Mouse (Mus musculus): ENCODE results near the gene Ube2k. TPM values are rescaled to one million over a fixed set of nuclear protein-coding genes. Genes with fewer than 3 reads are reported as not detected.
"Not testable (repeated sequence)": the region's sequence is repeated elsewhere in the genome, so short reads cannot be mapped to it uniquely, and the experiment has no call there.

Ube2k gene
- polyA plus RNA-seq, 1 experiment = 135 TPM

GRCm38 (mm10) chr5:65508395-65508794 is 28.6 kb upstream of the Ube2k start:
- Histone ChIP-seq H3K4me1 (peaks cover 4% of the 10 kb centered on the region), H3K9me3 (peaks cover 5% of the 10 kb centered on the region), H3K27me3 (replicated peaks) (no peaks in the 10 kb centered on the region), H3K4me3 (replicated peaks) (no peak overlapping the region), H3K36me3 (replicated peaks; ENCODE audit: low read length) (no peaks in the 10 kb centered on the region)
- no peak for TF ChIP-seq FLI1 (IDR thresholded peaks at IDR 0.05; ENCODE audit: low read length)
- TF ChIP-seq GATA1 (IDR thresholded peaks at IDR 0.05; ENCODE audit: borderline replicate concordance, low read length) = no peak

- Histone ChIP-seq H3K36me3 (replicated peaks; ENCODE audit: low read length) (peaks cover 2% of the 10 kb centered on the region), H3K27me3 (replicated peaks) (no peaks in the 10 kb centered on the region), H3K4me3 (replicated peaks) (no peak overlapping the region), H3K4me1 (peaks cover 34% of the 10 kb centered on the region), H3K9me3 (peaks cover 14% of the 10 kb centered on the region)
- TF ChIP-seq GATA1 (IDR thresholded peaks at IDR 0.05; ENCODE audit: borderline replicate concordance, low read length) = no peak
- TF ChIP-seq FLI1 (IDR thresholded peaks at IDR 0.05; ENCODE audit: low read length) = no peak
These were observed 23.5 kb upstream of the Ube2k start for GRCm38 (mm10) chr5:65513506-65513905.

- peak overlapping the region; percentile 43 for H3K4me3 ChIP-seq (replicated peaks)
- H3K36me3 ChIP-seq (replicated peaks; ENCODE audit: low read length) = peaks cover 2% of the 10 kb centered on the region
- peaks cover 14% of the 10 kb centered on the region for H3K9me3 ChIP-seq
- H3K27me3 ChIP-seq (replicated peaks) = no peaks in the 10 kb centered on the region
- TF ChIP-seq GATA1 (IDR thresholded peaks at IDR 0.05; ENCODE audit: borderline replicate concordance, low read length) (no peak), FLI1 (IDR thresholded peaks at IDR 0.05; ENCODE audit: low read length) (no peak)
- peaks cover 34% of the 10 kb centered on the region for H3K4me1 ChIP-seq
These were observed 22.3 kb upstream of the Ube2k start for GRCm38 (mm10) chr5:65514635-65515278.

GRCm38 (mm10) chr5:65521803-65522202 is 15.2 kb upstream of the Ube2k start:
- H3K27me3 ChIP-seq (replicated peaks) = no peaks in the 10 kb centered on the region
- TF ChIP-seq FLI1 (IDR thresholded peaks at IDR 0.05; ENCODE audit: low read length) (no peak), GATA1 (IDR thresholded peaks at IDR 0.05; ENCODE audit: borderline replicate concordance, low read length) (no peak)
- peaks cover 2% of the 10 kb centered on the region for H3K36me3 ChIP-seq (replicated peaks; ENCODE audit: low read length)
- peaks cover 10% of the 10 kb centered on the region for H3K9me3 ChIP-seq
- H3K4me1 ChIP-seq = peaks cover 3% of the 10 kb centered on the region
- no peak overlapping the region for H3K4me3 ChIP-seq (replicated peaks)

GRCm38 (mm10) chr5:65524831-65525230 is 12.2 kb upstream of the Ube2k start:
- Histone ChIP-seq H3K4me1 (peaks cover 13% of the 10 kb centered on the region), H3K27me3 (replicated peaks) (no peaks in the 10 kb centered on the region), H3K4me3 (replicated peaks) (no peak overlapping the region), H3K36me3 (replicated peaks; ENCODE audit: low read length) (no peaks in the 10 kb centered on the region), H3K9me3 (peaks cover 2% of the 10 kb centered on the region; the same call in 1 of the 2 replicates)
- no peak for TF ChIP-seq GATA1 (IDR thresholded peaks at IDR 0.05; ENCODE audit: borderline replicate concordance, low read length)
- no peak for TF ChIP-seq FLI1 (IDR thresholded peaks at IDR 0.05; ENCODE audit: low read length)

GRCm38 (mm10) chr5:65525674-65526443 is 11.2 kb upstream of the Ube2k start:
- no peaks in the 10 kb centered on the region for H3K36me3 ChIP-seq (replicated peaks; ENCODE audit: low read length)
- TF ChIP-seq FLI1 (IDR thresholded peaks at IDR 0.05; ENCODE audit: low read length) (no peak), GATA1 (IDR thresholded peaks at IDR 0.05; ENCODE audit: borderline replicate concordance, low read length) (no peak)
- H3K4me1 ChIP-seq = peaks cover 13% of the 10 kb centered on the region
- peaks cover 2% of the 10 kb centered on the region; the same call in 1 of the 2 replicates for H3K9me3 ChIP-seq
- H3K4me3 ChIP-seq (replicated peaks) = no peak overlapping the region
- H3K27me3 ChIP-seq (replicated peaks) = no peaks in the 10 kb centered on the region

- no peak overlapping the region for H3K4me3 ChIP-seq (replicated peaks)
- peaks cover 4% of the 10 kb centered on the region; the same call in 1 of the 2 replicates for H3K9me3 ChIP-seq
- peaks cover 15% of the 10 kb centered on the region for H3K4me1 ChIP-seq
- peaks cover 4% of the 10 kb centered on the region for H3K36me3 ChIP-seq (replicated peaks; ENCODE audit: low read length)
- no peaks in the 10 kb centered on the region for H3K27me3 ChIP-seq (replicated peaks)
- TF ChIP-seq GATA1 (IDR thresholded peaks at IDR 0.05; ENCODE audit: borderline replicate concordance, low read length) = no peak
- no peak for TF ChIP-seq FLI1 (IDR thresholded peaks at IDR 0.05; ENCODE audit: low read length)
These were observed 5.8 kb upstream of the Ube2k start for GRCm38 (mm10) chr5:65531283-65531682.

GRCm38 (mm10) chr5:65534496-65534895 is 2.5 kb upstream of the Ube2k start:
- H3K4me1 ChIP-seq = peaks cover 15% of the 10 kb centered on the region
- H3K36me3 ChIP-seq (replicated peaks; ENCODE audit: low read length) = peaks cover 4% of the 10 kb centered on the region
- TF ChIP-seq GATA1 (IDR thresholded peaks at IDR 0.05; ENCODE audit: borderline replicate concordance, low read length) = no peak
- no peak for TF ChIP-seq FLI1 (IDR thresholded peaks at IDR 0.05; ENCODE audit: low read length)
- H3K27me3 ChIP-seq (replicated peaks) = no peaks in the 10 kb centered on the region
- peaks cover 4% of the 10 kb centered on the region; the same call in 1 of the 2 replicates for H3K9me3 ChIP-seq
- H3K4me3 ChIP-seq (replicated peaks) = no peak overlapping the region

- peaks cover 17% of the 10 kb centered on the region for H3K4me1 ChIP-seq
- H3K27me3 ChIP-seq (replicated peaks) = no peaks in the 10 kb centered on the region
- TF ChIP-seq GATA1 (IDR thresholded peaks at IDR 0.05; ENCODE audit: borderline replicate concordance, low read length) = no peak
- TF ChIP-seq FLI1 (IDR thresholded peaks at IDR 0.05; ENCODE audit: low read length) = no peak
- peaks cover 4% of the 10 kb centered on the region for H3K36me3 ChIP-seq (replicated peaks; ENCODE audit: low read length)
- peaks cover 4% of the 10 kb centered on the region; the same call in 1 of the 2 replicates for H3K9me3 ChIP-seq
- peak overlapping the region; percentile 74 for H3K4me3 ChIP-seq (replicated peaks)
These were observed 1.5 kb upstream of the Ube2k start for GRCm38 (mm10) chr5:65535457-65536067.

- H3K9me3 ChIP-seq; H3K27me3 ChIP-seq (replicated peaks); H3K36me3 ChIP-seq (replicated peaks; ENCODE audit: low read length): not testable (repeated sequence)
- H3K4me3 ChIP-seq (replicated peaks) = peak overlapping the region; percentile 100
- peaks cover 19% of the 10 kb centered on the region for H3K4me1 ChIP-seq
These were observed 966 bp upstream of the Ube2k start for GRCm38 (mm10) chr5:65536068-65536465.

Data from megakaryocyte, embryonic 14.5 days (primary cell).